Mouse (Mus musculus) forebrain, embryonic 10.5 days (tissue): ENCODE data around the gene Rnf146. TPM values are rescaled to one million over a fixed set of nuclear protein-coding genes. Genes with fewer than 3 reads are reported as not detected.

ENCODE experiments used
- DNase-seq: peaks from one replicate; pipeline ENCODE4 v3.0.0-alpha.2; 2017; ENCODE audit warnings: low spot score; ENCODE audit errors: extremely low spot score
- H3K27ac ChIP-seq: fragments of 300-500 bp; sonication (generic); 2 replicates; pipeline ENCODE4 v1.5.1; 2016; ENCODE audit warnings: mild to moderate bottlenecking
- H3K27me3 ChIP-seq: fragments of 300-500 bp; sonication (generic); 2 replicates; pipeline ENCODE4 v1.6.1; 2016; ENCODE audit warnings: mild to moderate bottlenecking; ENCODE audit not compliant: poor library complexity, severe bottlenecking
- H3K36me3 ChIP-seq: fragments of 300-500 bp; sonication (generic); replicated peaks from 2 replicates; pipeline ENCODE4 v1.6.1; 2016; ENCODE audit warnings: mild to moderate bottlenecking, moderate library complexity
- H3K4me1 ChIP-seq: fragments of 300-500 bp; sonication (generic); 2 replicates; pipeline ENCODE4 v1.6.1; 2016
- H3K4me3 ChIP-seq: fragments of 300-500 bp; sonication (generic); 2 replicates; pipeline ENCODE4 v1.5.1; 2016; ENCODE audit warnings: mild to moderate bottlenecking, moderate library complexity
- H3K9me3 ChIP-seq: fragments of 300-500 bp; sonication (generic); 2 replicates; pipeline ENCODE4 v1.6.1; 2016; ENCODE audit warnings: mild to moderate bottlenecking, moderate library complexity
- WGBS: fragments of 180-500 bp; shearing (Covaris S2); methylation state at CpG from one replicate; pipeline ENCODE4 v1.1.7; 2016; 5-methylcytosine and 5-hydroxymethylcytosine counted together
- polyA plus RNA-seq: library from polyadenylated mRNA; unstranded; fragments of >200 nt; fragmentation: Nextera tagmentation; extraction: Ambion mirVana; gene quantifications from 2 replicates; pipeline ENCODE4 v1.2.1, GENCODE M21; 2016

The Rnf146 gene
- polyA plus RNA-seq, 1 experiment from 2014 or later = 50.1 TPM

DNA sequence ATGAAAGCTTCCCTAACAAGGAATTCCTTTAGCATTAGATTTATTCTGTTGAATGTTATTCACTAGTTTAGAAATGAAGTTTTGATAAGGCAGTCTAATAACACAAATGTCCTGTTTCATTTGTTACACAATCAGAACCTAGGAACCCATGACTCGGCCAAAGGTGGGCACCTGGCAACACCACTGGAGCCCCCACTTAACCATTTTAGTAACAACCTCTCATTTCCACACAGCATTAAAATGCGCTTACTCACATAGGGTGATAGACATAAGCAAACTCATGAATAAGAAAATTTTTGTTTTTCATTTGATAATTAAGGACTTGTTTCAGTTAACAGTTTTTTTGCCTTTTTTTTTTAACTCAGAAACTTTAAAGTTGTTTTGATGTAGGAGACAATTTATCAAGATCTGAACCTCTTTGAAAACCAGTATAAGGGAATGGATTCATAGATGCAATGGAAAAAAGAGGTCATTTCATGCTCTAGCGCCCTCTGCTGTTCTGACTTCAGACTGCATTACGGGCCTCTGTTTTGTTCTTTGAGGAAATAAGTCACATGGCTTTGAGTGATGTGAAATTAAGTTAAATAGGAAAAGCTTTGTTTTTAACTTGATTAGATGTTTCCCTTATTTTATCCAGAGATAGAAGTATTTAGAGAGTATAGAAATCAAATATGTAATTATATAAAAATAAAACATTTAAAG lies 23.7 kb downstream of the Rnf146 start:
- Histone ChIP-seq H3K27me3 (no peaks in the 10 kb centered on the region), H3K36me3 (peaks cover 14% of the 10 kb centered on the region), H3K27ac (no peak overlapping the region), H3K9me3 (no peaks in the 10 kb centered on the region), H3K4me3 (no peak overlapping the region), H3K4me1 (no peaks in the 10 kb centered on the region)
- WGBS = 54% methylated on average over 4 of the region's 4 CpGs
- DNase-seq = peak; percentile 53

DNA sequence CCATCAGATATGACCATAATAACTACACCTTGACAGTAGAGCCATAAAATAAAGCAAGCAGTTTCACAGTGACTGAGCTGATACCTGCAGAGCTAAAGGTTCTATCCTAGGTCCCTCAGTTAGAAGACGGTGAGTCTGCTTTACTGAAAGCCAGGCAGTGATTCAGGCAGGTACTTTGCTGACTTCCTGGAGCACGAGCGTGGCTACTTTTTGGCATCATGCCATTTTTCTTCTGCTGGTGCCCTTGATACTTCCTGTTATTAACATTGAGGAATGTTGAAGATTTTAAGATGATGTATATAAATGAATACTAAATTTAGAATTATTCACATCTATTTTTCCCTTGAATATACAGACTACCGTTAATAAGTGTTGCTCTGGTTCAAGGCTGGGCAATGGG lies 28.4 kb downstream of the Rnf146 start:
- no peak for DNase-seq
- Histone ChIP-seq H3K4me1 (no peaks in the 10 kb centered on the region), H3K4me3 (no peak overlapping the region), H3K9me3 (no peaks in the 10 kb centered on the region), H3K36me3 (no peaks in the 10 kb centered on the region), H3K27ac (no peak overlapping the region), H3K27me3 (no peaks in the 10 kb centered on the region)
- WGBS = 91% methylated on average over 4 of the region's 4 CpGs

DNA sequence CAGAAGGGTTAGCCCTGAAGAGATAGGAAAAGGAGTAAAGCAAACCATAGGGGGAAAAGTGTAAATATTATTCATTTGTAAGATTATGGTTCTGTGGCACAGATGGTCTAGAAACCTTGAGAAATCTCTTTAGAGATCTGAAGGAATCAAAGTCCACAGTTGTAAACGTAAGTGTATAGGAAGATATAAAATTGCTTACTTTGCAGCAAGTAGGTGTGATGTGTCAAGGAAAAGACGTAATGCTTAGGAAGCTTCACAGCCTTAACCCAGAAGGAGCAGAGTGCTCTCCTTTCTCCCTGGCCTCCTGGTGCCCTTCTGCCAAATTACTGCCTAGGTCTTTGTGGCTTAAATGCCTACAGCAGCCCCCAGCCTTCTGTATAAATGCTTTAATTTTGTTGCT lies 37.4 kb downstream of the Rnf146 start:
- H3K9me3 ChIP-seq = no peaks in the 10 kb centered on the region
- H3K4me1 ChIP-seq = no peaks in the 10 kb centered on the region
- no peak for DNase-seq
- 93% methylated on average over 2 of the region's 2 CpGs for WGBS
- no peak overlapping the region for H3K4me3 ChIP-seq
- no peak overlapping the region for H3K27ac ChIP-seq
- H3K27me3 ChIP-seq = no peaks in the 10 kb centered on the region
- peaks cover 2% of the 10 kb centered on the region; the same call in 1 of the 2 replicates for H3K36me3 ChIP-seq

DNA sequence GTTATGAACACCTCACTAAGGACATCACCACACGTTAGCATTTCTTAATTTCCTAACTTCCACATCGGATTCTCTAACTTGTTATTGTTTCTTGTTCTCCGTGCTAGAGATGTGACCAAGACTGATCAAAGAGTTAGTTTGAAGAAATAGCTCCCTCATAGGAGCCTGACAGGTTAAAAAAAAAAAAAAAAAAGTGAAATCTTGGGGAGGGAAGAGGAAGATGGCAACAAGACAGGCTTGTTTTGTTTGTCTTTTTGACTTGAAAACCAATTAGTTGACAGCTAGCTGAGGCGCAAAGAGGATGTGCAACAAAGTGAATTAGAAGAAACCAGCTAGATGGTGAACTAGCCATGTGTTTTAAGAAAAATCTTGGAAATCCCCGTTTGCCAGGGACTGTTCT lies 48.3 kb downstream of the Rnf146 start:
- peak overlapping the region; percentile 66 for H3K4me3 ChIP-seq
- no peak for DNase-seq
- no peaks in the 10 kb centered on the region for H3K27me3 ChIP-seq
- H3K27ac ChIP-seq = peak overlapping the region; percentile 94; the same call in 1 of the 2 replicates
- H3K36me3 ChIP-seq = 0 out of 2 replicates have a peak, but pooled peaks cover 8% of the 10 kb centered on the region
- 45% methylated on average over 5 of the region's 5 CpGs for WGBS
- H3K9me3 ChIP-seq = no peaks in the 10 kb centered on the region
- H3K4me1 ChIP-seq = peaks cover 17% of the 10 kb centered on the region

DNA sequence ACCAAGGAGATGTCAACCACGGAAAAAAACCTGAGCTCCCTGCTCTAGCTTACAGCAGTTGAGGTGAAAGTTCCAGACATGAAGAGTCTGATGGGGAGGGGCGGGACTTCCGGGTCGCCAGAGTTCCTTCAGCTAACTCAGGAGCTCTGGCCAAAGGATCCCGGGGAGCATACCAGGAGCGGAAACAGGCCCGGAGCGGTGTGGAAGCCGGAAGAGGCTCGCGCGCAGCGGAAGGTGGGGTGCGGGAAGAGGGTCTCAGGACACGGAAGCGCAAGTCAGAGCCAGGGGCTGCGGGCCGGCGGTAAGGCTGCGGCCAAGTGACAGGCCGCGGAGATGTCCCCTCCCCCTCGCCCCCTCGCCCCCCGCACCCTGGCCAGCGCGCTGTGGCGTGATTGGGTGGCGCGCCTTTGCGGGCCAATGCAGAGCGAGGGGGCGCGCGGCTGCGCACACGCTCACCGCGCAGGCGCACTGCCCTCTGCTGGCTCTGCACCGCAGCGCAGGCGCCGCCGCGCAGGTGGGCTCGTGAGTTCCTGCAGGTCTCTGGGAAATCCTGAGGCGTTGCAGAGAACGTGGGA lies 49.1 kb downstream of the Rnf146 start, which contains the start of gene Echdc1:
Echdc1 (plus strand) TSS at position 103 of the 575 bp plus-strand sequence.
- H3K4me3 ChIP-seq = peak within 1 kb of the TSS; percentile 66
- H3K27me3 ChIP-seq = no peaks in the 10 kb centered on the region
- WGBS = under 1% methylated on average over 40 of the region's 49 CpGs
- peak within 1 kb of the TSS; percentile 94 for H3K27ac ChIP-seq
- DNase-seq = peak; percentile 82
- 0 out of 2 replicates have a peak, but pooled peaks cover under 1% of the 10 kb centered on the region for H3K36me3 ChIP-seq
- peaks cover 17% of the 10 kb centered on the region for H3K4me1 ChIP-seq
- H3K9me3 ChIP-seq = no peaks in the 10 kb centered on the region

DNA sequence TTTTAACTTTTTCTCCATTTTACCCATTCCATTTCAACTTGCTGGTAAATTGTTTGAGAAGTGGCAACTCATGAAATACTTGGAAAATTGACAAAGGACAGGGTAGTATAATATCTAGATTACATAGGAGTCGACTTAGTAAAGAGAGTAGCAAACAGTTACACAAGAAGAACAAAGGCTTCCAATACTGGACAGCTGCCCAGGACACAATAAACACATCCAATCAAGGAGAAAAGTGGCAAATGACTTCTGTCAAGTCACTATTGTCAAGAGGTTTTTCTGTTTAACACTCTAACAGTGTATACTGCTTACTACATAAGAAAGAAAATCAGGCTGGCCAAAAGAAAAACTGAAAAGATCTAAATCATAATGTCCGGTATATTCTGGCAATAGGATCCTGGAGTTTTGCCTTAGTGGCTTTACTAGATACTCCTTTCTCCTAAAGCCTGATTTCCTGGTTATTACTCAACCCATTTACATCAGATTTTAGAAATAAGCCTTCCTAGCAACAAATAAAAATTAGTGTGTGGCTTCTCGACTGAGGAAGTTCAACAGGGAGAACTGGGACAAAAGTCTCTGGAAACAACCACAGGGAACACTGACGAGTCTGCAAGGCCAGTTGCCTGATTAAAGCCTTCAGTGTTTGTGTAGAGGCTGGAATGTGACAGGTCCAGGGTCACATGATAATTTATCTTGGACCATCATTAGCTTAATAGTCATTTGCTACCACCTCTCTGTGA lies 50.6 kb downstream of the Rnf146 start:
- Histone ChIP-seq H3K36me3 (no peaks in the 10 kb centered on the region), H3K27ac (no peak overlapping the region), H3K4me1 (peaks cover 17% of the 10 kb centered on the region), H3K4me3 (peak overlapping the region; percentile 66; the same call in 1 of the 2 replicates), H3K9me3 (no peaks in the 10 kb centered on the region), H3K27me3 (no peaks in the 10 kb centered on the region)
- 76% methylated on average over 4 of the region's 4 CpGs for WGBS
- no peak for DNase-seq

DNA sequence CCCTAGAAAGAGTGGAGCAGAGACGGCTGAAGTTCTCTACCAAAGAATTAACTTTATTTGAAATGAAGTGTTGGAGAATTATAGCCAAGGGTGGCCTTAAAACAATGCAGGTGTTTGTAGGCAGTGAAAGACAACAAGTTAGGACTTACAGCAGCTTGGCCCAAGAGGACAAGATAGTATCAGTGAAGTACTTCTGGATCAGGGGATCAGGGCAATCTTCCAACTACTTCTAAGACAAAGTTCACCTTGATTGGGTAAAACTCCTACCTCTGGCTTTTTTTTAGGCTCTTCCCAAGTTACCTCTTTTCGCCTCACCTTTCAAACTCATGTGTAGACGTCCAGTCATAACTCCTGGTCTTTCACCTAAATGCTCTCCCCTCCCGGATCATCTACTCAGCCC lies 60.0 kb downstream of the Rnf146 start:
- Histone ChIP-seq H3K4me1 (no peaks in the 10 kb centered on the region), H3K36me3 (no peaks in the 10 kb centered on the region), H3K27ac (no peak overlapping the region), H3K4me3 (no peak overlapping the region), H3K9me3 (no peaks in the 10 kb centered on the region), H3K27me3 (no peaks in the 10 kb centered on the region)
- WGBS = 93% methylated on average over 4 of the region's 4 CpGs
- no peak for DNase-seq

Other genes starting within 250 kb of the Rnf146 start
- gene Soga3, start 218.6 kb downstream of the Rnf146 start, polyA plus RNA-seq = 9.6 and 10.6 TPM in 2 replicates
- gene Gm49353, start 163.5 kb downstream of the Rnf146 start, polyA plus RNA-seq = 0.39 and 1.0 TPM in 2 replicates
- gene 9330159F19Rik, start 150.8 kb downstream of the Rnf146 start, polyA plus RNA-seq = 2.3 and 2.5 TPM in 2 replicates
- 27.8 and 30.5 TPM in 2 replicates for gene Echdc1, start 49.3 kb downstream of the Rnf146 start, polyA plus RNA-seq
- gene Rspo3, start 173.4 kb upstream of the Rnf146 start, polyA plus RNA-seq = 37.9 and 45.1 TPM in 2 replicates